Mouse (Mus musculus): ENCODE results near the gene Dip2b.

The Dip2b gene

GRCm38 (mm10) chr15:100038470-100038971 lies at the start of gene Dip2b:
TSS of gene Dip2b (plus strand) at chr15:100038664.
- DNase-seq = peak; percentile 93

DNA sequence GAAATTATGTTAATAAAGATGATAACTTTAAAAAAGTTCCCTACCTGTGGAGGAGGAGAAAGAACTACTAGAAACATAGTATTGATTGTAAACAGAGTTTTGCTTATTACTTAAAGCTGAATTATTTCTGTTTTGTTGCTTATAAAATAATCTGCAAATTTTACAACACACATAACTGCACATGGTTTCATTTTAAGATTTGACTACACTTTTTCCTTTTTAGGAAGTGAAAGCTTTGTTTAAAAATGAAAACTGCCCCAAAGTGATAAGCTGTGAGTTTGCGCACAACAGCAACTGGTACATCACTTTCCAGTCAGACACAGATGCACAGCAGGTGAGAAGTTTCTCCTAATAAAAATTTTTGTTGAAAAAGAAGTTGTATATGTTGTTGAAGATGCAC lies 45.4 kb upstream of the Dip2b start:
- DNase-seq = no peak

DNA sequence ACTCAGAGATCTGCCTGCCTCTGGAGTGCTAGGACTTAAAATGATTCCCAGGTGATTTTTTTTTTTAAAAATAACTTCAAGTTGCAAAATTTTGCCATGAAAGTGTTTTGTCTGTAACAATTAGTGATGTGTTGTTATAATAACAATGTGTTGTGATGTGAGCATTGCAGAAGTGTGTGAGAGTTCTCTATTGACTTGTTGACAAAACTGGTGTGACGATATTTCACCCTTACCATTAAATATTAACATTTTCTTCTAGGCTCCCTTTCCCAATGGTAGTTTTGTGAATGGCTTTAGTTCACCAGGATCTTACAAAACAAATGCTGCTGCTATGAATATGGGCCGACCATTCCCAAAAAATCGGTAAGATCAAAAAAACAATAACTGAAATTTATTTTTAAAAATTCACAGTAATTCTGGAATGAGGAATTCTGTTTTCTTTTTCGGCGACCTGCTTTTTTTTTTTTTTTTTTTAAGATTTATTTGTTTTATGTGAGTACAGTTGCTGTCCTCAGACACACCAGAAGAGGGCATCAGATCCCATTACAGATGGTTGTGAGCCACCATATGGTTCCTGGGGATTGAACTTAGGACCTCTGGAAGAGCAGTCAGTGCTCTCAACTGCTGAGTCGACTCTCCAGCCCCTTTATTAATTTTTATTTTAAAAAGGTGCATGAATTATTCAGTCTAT lies 41.2 kb upstream of the Dip2b start:
- DNase-seq = no peak

GRCm38 (mm10) chr15:99999390-99999789 lies 39.1 kb upstream of the Dip2b start:
- DNase-seq = no peak

DNA sequence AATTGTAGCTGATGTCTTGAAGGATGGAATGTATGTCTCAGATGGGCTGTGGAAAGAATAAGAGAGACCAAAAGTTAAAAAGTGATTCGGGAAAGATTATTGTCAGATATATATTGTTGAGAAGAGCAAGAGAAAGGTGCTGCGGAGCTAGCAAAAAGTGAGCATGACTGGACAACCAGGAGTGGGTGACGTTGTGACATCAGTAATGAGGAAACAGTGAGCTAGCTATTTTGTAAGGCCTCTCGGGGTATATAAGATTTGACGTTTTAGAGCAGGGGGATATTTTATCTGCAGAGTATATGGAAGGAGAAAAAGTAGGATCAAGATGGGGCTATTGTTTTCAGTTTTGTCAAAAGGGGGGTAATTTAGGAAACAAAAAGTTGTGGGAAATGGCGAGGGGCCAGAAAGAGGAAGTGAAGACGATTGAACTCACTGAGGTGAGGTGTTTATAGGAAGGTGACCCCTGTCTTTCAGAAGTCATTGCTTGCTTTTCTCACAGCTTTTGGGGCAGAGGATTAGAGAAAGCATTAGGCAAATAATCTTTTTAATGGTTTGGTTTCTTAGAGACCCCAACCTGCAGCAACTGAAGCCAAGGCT lies 33.7 kb upstream of the Dip2b start:
- no peak for DNase-seq

DNA sequence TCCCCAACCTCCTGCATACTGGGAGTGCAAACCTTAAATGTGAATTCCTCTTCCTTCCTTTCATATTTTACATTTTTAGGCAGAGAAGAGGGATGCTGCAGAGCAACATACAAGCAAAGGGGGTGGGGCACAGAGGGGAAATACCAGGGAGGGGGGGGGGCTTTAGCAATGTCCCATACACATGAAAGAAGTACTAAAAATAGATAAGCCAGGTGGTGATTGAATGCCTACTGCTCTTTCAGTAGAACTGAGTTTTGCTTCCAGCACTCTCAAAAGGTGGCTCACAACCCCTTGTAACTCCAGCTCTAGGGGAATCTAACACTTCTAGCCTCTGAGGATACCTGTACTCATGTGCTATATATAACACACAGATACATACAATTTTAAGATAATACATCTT lies 32.3 kb upstream of the Dip2b start:
- DNase-seq = no peak

GRCm38 (mm10) chr15:100018280-100018899 lies 20.1 kb upstream of the Dip2b start:
- no peak for DNase-seq

- DNase-seq = no peak
Observed at GRCm38 (mm10) chr15:100021175-100021574, 17.3 kb upstream of the Dip2b start.

- DNase-seq = peak; percentile 14
Observed at GRCm38 (mm10) chr15:100022923-100023322, 15.5 kb upstream of the Dip2b start.

- no peak for DNase-seq
Observed at GRCm38 (mm10) chr15:100025076-100025834, 13.2 kb upstream of the Dip2b start.

DNA sequence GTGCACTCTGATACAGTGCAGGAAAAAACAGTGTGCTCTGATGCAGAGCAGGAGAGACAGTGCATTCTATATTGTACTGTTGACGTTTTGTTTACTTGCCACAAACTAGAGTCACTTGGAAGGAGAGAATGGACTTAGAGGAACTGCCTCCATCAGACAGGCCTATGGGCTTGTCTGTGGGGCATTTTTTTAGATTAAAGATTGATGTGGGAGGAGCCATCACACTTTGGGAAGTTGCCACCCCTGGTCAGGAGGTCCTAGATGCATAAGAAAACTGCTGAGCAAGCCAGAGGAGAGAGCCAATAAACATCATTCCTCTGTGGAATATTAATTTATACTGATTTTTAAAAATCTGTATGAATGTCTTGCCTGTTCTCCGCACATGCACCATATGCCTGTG lies 10.3 kb upstream of the Dip2b start:
- no peak for DNase-seq

GRCm38 (mm10) chr15:100029497-100029896 lies 9.0 kb upstream of the Dip2b start:
- no peak for DNase-seq

DNA sequence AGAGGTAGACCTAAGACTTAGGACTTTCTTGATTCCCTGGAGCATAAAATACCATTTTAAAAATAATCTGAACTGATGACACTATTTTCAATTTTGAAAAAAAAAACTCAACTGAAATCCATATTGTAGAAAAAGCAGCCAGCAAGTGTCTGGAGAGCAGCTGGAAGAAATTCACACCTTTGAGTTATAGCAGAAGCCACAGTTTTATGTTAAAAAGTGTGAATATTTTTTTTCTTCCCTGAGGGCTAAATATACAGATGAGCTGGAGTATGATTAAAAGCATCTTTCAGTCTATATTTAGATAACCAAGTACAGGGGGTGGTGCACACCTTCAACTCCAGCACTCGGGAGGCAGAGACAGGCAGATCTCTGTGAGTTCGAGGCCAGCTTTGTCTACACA lies 8.6 kb upstream of the Dip2b start:
- no peak for DNase-seq

- DNase-seq = no peak
Observed at GRCm38 (mm10) chr15:100032546-100032945, 5.9 kb upstream of the Dip2b start.

DNA sequence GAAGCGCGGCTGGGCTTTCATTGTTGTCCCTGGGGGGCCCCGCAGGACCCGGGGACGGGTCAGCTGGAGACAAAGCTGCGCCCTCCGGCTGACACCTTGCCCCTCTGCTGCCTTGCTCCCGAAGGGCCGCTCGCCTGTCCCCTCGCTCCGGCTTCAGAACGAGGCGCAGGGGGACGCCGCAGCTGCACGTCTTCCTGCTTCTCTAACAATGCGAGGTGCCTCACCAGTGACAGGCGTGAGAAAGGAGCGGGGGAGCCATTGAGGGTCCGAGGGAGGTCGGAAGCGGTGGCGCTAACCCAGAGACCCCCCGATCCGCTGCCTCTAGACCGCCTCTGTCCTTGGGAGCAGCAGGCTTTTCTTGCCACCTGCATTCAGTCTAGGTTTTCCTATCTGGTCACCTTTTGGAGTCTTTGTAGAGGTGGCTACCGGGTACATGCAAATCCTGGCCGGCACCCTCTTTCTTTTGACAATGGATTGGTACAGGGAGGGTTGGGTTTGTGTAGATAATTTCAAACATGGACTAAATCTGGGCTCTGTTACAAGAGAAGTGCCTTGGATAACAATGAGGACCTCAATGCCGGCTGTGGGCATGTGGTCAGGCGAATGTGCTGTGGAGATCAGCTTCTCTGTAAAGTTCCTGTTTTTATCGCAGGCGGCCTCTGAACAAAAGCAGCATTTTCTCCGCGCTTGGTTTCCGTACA lies 687 bp downstream of the Dip2b start:
- peak; percentile 57 for DNase-seq

DNA sequence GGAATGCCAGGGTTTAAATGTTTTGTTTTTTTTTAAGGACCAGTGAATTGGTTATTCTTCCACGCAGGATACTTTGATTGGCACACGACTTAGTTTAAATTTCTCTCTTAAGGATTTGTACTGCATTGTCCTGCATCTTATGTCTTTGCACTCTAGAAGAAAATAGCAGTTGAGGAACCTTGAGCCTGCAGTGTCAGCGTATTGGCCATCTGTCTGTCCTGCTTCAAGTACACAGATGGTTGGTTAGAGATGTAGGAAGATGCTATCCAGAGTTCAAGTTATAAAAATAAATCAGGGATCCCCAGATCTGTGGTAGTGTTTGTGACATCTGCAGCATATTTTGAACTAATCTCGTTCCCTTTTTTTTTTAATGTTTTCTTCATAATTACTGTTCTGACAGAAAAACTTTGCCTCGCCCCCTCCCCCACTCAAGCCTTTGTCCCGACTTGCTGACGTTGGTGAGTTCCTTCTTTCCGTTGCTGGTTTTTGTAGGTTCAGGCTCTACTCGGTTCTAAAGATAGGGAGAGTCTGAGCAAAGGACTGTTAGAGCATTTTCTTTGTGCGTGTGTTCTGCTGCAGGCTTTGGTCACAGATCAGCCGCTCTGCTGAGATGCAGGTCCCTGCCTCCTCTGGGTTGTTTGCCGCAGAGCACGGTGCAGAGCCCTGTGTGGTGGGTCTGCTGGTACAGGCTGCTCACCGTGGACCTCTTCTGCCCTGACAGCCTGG lies 2.2 kb downstream of the Dip2b start:
- peak; percentile 45 for DNase-seq

- DNase-seq = peak; percentile 45
Observed at GRCm38 (mm10) chr15:100041267-100042047, 3.0 kb downstream of the Dip2b start.

DNA sequence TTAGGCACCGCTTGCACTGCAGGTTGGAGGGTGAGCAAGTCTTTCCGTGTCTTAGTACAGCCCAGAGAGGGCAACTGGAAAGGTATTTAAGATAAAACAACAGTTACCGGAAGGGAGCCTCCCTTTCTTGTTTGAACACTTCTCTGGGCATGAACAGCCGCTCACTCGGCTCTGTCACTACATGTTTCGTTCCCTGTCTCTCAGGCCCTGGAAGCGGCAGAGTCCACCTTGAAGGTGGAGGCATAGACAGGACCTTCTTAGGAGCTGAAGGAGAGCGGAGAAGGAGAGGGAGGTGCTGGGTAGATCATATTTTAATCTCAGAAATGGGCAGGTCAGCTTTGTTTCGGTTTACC lies 3.6 kb downstream of the Dip2b start:
- DNase-seq = no peak

- DNase-seq = no peak
Observed at GRCm38 (mm10) chr15:100045576-100045975, 7.1 kb downstream of the Dip2b start.

- no peak for DNase-seq
Observed at GRCm38 (mm10) chr15:100049496-100050087, 11.1 kb downstream of the Dip2b start.

GRCm38 (mm10) chr15:100050940-100051339 lies 12.5 kb downstream of the Dip2b start:
- DNase-seq = no peak

All from cerebellum, adult 11-12 months (tissue).